Mouse (Mus musculus) brain, adult 10 weeks (tissue): ENCODE measurements around the gene Camk2d. TPM values are rescaled to one million over a fixed set of nuclear protein-coding genes. Genes with fewer than 3 reads are reported as not detected.

Experiments used
- polyA plus RNA-seq: library from polyadenylated mRNA; stranded (reverse); fragments of 350-450 nt; fragmentation: Illumina TruSeq; extraction: RNeasy Lipid Tissue Mini Kit (QIAGEN cat#74804); gene quantifications from one replicate; pipeline ENCODE4 v1.2.3, GENCODE M21; 2015; ENCODE audit warnings: low read depth, low replicate concordance

Camk2d gene
- polyA plus RNA-seq: 66.2 TPM

GRCm38 (mm10) chr3:126596086-126596485 is at the start of gene Camk2d:
Gene Camk2d (plus strand): TSS chr3:126596302.

Other genes with a start within 250 kb of the Camk2d start
- gene Arsj, start 232.6 kb upstream of the Camk2d start, polyA plus RNA-seq: 1.7 TPM